Mouse (Mus musculus): Measurements from ENCODE around the gene Zfp385a. TPM values are rescaled to one million over a fixed set of nuclear protein-coding genes. Genes with fewer than 3 reads are reported as not detected.
A peak's percentile ranks its signal among the peaks of the same experiment; 100 is the strongest.

Zfp385a gene
- 10 to 100 TPM in 1 of 2 experiments, 1 to 10 TPM in 1; 8.9 to 10.3 TPM for total RNA-seq (2021)
- long read RNA-seq, experiment 1, partial matches to known transcripts, result 0 of 1 reads
- long read RNA-seq, experiment 1, other reads (novel, unspliced or antisense), result 1 of 1 reads
- long read RNA-seq, experiment 2, partial matches to known transcripts, result 2 of 4 reads
- long read RNA-seq, experiment 2, other reads (novel, unspliced or antisense), result 2 of 4 reads

GRCm38 (mm10) chr15:103339961-103340337 is at the start of gene Zfp385a:
Gene Zfp385a (minus strand): TSS chr15:103340093.
- peak; percentile 38 to 44 for DNase-seq

- peak; percentile 55 to 62 for DNase-seq
Observed at GRCm38 (mm10) chr15:103388556-103389145, 48.8 kb upstream of the Zfp385a start.

- DNase-seq, result peak; percentile 83 to 84
Observed at GRCm38 (mm10) chr15:103383771-103384488, 44.0 kb upstream of the Zfp385a start.

GRCm38 (mm10) chr15:103382795-103383406 is 43.0 kb upstream of the Zfp385a start:
- DNase-seq, result peak; percentile 85 to 86

- no peak for DNase-seq
Observed at GRCm38 (mm10) chr15:103382075-103382474, 42.2 kb upstream of the Zfp385a start.

- peak in 1 of 2 experiments; percentile 59 for DNase-seq
Observed at GRCm38 (mm10) chr15:103378665-103379356, 38.9 kb upstream of the Zfp385a start.

GRCm38 (mm10) chr15:103377752-103378664 is 38.1 kb upstream of the Zfp385a start:
- DNase-seq, result no peak

- DNase-seq, result peak; percentile 71 to 81
Observed at GRCm38 (mm10) chr15:103376837-103377269, 37.0 kb upstream of the Zfp385a start.

GRCm38 (mm10) chr15:103375112-103375800 is 35.4 kb upstream of the Zfp385a start:
- peak; percentile 68 to 70 for DNase-seq

- DNase-seq, result no peak
Observed at GRCm38 (mm10) chr15:103372461-103372860, 32.6 kb upstream of the Zfp385a start.

- peak in 1 of 2 experiments; percentile 53 for DNase-seq
Observed at GRCm38 (mm10) chr15:103371741-103372140, 31.8 kb upstream of the Zfp385a start.

- DNase-seq, result peak; percentile 60 to 74
Observed at GRCm38 (mm10) chr15:103371208-103371607, 31.3 kb upstream of the Zfp385a start.

GRCm38 (mm10) chr15:103370462-103370861 is 30.6 kb upstream of the Zfp385a start:
- no peak for DNase-seq

GRCm38 (mm10) chr15:103369123-103369522 is 29.2 kb upstream of the Zfp385a start:
- DNase-seq, result no peak

- DNase-seq, result peak; percentile 48 to 81
Observed at GRCm38 (mm10) chr15:103368179-103368940, 28.5 kb upstream of the Zfp385a start.

- peak; percentile 89 to 93 for DNase-seq
Observed at GRCm38 (mm10) chr15:103366376-103367149, 26.7 kb upstream of the Zfp385a start, which contains the start of gene Itga5. Gene Itga5 (minus strand): TSS chr15:103366763.

- DNase-seq, result peak; percentile 69 to 78
Observed at GRCm38 (mm10) chr15:103365471-103366375, 25.8 kb upstream of the Zfp385a start.

GRCm38 (mm10) chr15:103364761-103365160 is 24.9 kb upstream of the Zfp385a start:
- no peak for DNase-seq
